Mouse (Mus musculus) c-Kit-positive CD71-positive TER-119-negative erythroid progenitor cells, embryonic 14.5 days (primary cell): Measurements from ENCODE around the gene Gcc2.
"Not testable (repeated sequence)": the region's sequence is repeated elsewhere in the genome, so short reads cannot be mapped to it uniquely, and the experiment has no call there.

Experiments
- DNase-seq: peaks from one replicate; pipeline ENCODE4 v3.0.0-alpha.2; 2013; ENCODE audit warnings: low read depth

Gcc2 gene

GRCm38 (mm10) chr10:58231779-58232640, 23.3 kb upstream of the Gcc2 start:
- DNase-seq = not testable (repeated sequence)

- DNase-seq = not testable (repeated sequence)
Observed at GRCm38 (mm10) chr10:58232641-58232969, 22.7 kb upstream of the Gcc2 start, which contains the start of gene Duxf3. TSS of gene Duxf3 (minus strand) at chr10:58232675.

- DNase-seq = not testable (repeated sequence)
Observed at GRCm38 (mm10) chr10:58233054-58233739, 22.1 kb upstream of the Gcc2 start.

DNA sequence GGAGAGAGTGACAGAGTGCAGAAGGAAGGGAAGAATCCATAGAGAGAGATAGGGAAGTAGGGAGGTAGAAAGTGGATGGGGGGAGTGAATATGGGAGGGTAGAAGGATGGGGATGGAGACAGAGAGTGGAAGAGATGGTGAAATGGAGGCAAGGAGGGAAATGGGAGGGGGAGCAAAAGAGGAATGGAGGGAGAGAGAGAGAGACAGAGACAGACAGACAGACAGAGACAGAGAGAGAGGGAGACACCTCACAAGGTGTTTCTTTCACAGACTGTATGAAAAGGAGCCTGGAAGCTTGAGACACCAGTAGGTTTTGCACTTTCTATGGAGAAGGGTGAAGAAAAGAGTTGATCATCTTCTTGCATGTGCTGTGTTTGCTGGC, 21.6 kb upstream of the Gcc2 start:
- not testable (repeated sequence) for DNase-seq

- DNase-seq = not testable (repeated sequence)
Observed at GRCm38 (mm10) chr10:58234985-58235384, 20.3 kb upstream of the Gcc2 start.

DNA sequence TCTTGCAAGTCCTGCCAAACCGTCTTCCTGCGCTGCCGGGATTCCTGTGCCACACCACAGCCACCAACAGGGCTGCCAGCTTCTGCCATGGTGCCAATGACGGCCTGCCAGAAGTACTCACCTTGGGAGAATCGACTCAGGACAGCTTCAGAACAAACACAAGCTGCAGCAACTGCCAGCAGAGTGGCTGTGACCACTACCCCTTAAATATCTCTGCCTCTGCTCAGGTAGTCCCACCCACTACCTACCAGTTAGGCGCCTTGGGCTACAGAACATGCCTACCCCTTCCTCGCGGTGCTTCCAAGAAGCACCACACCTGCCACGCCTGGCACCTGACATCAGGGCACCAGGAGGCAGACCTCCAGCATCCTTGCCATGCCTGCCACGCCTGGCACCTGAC, 18.7 kb upstream of the Gcc2 start, which contains the start of gene Gm4981:
Gm4981 (minus strand) TSS at position 89 of the 400 bp plus-strand sequence.
- no peak for DNase-seq

GRCm38 (mm10) chr10:58238984-58239740, 16.1 kb upstream of the Gcc2 start:
- not testable (repeated sequence) for DNase-seq

- DNase-seq = no peak
Observed at GRCm38 (mm10) chr10:58249535-58249934, 5.8 kb upstream of the Gcc2 start.

DNA sequence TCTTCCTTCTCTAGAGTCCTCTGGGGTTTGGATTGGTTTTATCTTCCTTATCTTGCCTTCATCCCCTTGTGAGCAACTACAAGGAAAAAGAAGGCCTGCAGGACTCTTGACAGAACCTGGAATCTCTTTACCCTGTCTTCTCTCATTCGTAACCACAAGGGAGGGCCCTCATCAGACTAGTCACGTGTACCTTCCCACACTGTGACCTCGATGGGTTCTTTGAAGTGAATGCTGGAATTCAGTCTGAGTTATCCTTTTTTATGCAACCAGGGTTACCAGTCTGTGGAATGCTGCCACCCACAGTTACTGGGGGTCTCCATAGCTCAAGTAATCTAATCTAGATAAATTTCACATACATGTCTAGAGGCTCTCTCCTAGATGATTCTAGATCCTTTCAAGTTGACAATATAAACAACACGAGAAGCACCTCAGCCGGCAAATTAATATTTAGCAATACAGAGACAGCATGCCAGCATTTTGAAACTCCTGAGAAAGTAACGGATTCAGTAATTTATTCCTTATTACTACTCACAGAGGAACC, 592 bp upstream of the Gcc2 start:
- no peak for DNase-seq

- DNase-seq = no peak
Observed at GRCm38 (mm10) chr10:58255954-58256353, 657 bp downstream of the Gcc2 start.

DNA sequence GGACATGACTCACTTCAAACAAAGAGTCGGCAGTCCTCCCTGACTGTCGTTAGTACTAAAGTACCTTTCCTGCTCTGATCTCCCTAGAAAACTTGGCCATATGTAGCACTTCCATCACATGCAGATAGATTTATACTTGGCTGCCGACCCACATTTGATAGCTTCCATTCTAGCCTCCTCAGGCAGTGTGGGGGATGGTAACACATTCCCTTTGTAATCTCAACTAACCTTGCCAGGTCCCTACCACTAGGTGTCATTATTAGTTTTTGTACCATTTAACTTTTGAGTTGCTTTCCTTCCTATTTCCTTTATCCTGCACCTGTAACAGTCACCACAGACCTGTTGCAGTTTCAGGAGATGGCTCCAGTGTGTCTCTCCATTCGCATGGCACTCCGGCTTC, 3.2 kb downstream of the Gcc2 start:
- no peak for DNase-seq

GRCm38 (mm10) chr10:58282238-58282637, 26.9 kb downstream of the Gcc2 start:
- DNase-seq = no peak

GRCm38 (mm10) chr10:58290742-58291141, 35.4 kb downstream of the Gcc2 start:
- DNase-seq = peak; percentile 42

GRCm38 (mm10) chr10:58294246-58294645, 38.9 kb downstream of the Gcc2 start:
- DNase-seq = no peak

GRCm38 (mm10) chr10:58295605-58296004, 40.3 kb downstream of the Gcc2 start:
- no peak for DNase-seq

DNA sequence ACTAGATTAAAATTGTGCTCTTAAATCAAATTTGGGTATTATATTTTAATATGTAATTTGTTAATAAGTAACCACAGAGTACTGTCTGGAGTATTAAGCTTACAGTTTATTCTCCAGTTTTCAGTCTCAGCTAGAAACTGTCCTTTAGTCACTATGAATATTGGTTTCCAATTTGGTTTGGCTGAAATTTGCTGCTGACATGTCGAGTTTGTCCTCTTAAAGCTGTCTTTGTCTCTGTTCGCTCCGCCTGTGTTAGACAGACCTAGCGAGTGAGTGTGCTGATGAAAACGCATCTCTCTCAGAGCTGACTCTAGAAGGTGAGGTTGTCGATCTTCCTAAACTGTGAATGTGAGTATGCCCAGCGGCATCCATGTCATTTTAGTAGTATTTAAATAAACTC, 49.7 kb downstream of the Gcc2 start:
- DNase-seq = no peak

GRCm38 (mm10) chr10:58306897-58307296, 51.6 kb downstream of the Gcc2 start:
- DNase-seq = no peak

DNA sequence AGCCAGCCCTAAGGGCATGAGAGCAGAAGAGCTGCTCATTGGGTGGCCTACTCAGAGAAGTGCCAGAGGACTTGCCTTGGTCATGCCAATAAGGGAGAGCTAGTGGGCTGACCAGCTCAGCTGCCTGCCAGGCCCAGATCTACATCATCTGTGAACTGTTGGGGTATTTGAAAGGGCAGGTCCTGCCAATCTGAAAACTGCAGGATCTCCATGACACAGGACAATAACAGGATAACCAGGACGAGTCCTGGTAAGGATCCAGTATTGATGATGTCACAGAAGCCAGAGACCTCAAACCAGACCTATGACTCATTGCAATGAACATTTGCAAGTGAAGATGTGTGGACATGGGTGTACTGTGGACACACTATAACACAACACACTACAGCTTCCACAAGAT, 55.5 kb downstream of the Gcc2 start:
- no peak for DNase-seq

- no peak for DNase-seq
Observed at GRCm38 (mm10) chr10:58312887-58313286, 57.6 kb downstream of the Gcc2 start.

- no peak for DNase-seq
Observed at GRCm38 (mm10) chr10:58320881-58321280, 65.6 kb downstream of the Gcc2 start.

GRCm38 (mm10) chr10:58322361-58323027, 67.2 kb downstream of the Gcc2 start:
- no peak for DNase-seq
